8 mouse cellular contexts compared by ENCODE assay signal in the genomic region with DNA sequence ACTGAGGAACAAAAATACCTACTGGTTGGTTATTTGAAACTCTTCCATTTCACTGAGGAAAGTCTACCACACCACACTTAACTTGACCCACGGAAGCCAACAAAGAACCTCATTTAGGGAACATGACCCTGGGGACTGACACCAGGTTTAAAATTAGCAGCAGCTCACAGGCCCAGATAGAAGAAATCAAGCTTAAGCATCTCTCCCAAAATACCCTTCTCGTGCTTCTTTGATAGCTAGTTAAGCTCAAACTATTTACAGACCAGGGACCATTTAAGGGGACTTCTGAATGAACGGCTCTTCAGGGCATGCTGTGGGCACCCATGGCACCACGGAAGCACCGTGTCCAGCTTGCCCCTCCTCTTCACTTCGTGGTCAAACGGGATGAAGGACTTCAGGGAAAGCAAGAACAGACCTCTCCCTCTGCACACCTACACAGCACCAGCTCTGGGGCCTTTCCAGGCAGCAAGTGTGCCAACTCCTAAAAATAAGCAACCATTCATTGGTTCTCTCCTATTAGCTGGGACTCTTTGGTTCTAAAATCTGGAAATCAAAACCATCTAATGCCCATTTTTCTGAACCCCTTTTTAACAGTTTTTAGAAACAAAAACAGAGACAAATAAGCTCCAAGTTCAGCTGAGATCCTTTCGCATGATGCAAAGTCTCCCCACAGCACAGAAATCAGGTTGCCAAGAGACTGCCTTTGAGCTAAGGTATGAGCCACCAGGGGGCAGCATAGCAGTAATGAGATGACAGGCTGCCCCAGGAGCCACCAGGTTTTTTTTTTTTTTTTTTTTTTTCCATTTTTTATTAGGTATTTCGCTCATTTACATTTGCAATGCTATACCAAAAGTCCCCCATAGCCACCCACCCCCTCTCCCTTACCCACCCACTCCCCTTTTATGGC.
DNase-seq lines count a peak whose midpoint lies in the region; ATAC-seq and TF ChIP-seq lines count a peak whose summit lies in the region.

No protein-coding gene starts in this region.

- H3K27me3 ChIP-seq in embryonic facial prominence, embryonic 12.5 days: no peaks in the 10 kb centered on the region

- DNase-seq in ES-E14 (ENCODE audit: low read depth, low spot score): peak; percentile 71
- DNase-seq in adrenal gland, postnatal 36 days: peak; percentile 86 to 91
- DNase-seq in heart, adult 9 months (ENCODE audit: low spot score in 2 of 2): peak; percentile 64 to 83
- DNase-seq in layer of hippocampus, adult 8-10 months (ENCODE audit: low spot score in 2 of 2): peak; percentile 58 to 80
- peak; percentile 95 for DNase-seq in lung, postnatal 36 days
- DNase-seq in spleen, adult 12 weeks (ENCODE audit: low spot score): peak; percentile 66

- no peak overlapping the region for H3K9ac ChIP-seq in ES-E14 (ENCODE audit: insufficient read depth, low read depth, low read length, poor library complexity, severe bottlenecking)
- H3K9ac ChIP-seq in embryonic facial prominence, embryonic 12.5 days: no peak overlapping the region

- in situ Hi-C loops in ES-E14 (cut with MboI; ENCODE audit: low sequenced_read_pairs in 2 of 2, unreplicated experiment in 2 of 2): no loop called here

- H3K4me2 ChIP-seq in embryonic facial prominence, embryonic 12.5 days (replicated peaks): no peak overlapping the region

- H3K4me1 ChIP-seq in ES-E14 (ENCODE audit: control insufficient read depth in 2 of 2, insufficient read depth in 2 of 2, low read length in 2 of 2, poor library complexity in 1 of 2): peaks cover 13 to 14% of the 10 kb centered on the region in 2 experiments
- H3K4me1 ChIP-seq in embryonic facial prominence, embryonic 12.5 days: no peaks in the 10 kb centered on the region; the same call in 1 of the 2 replicates

- peaks cover 2% of the 10 kb centered on the region; the same call in 1 of the 2 replicates for H3K36me3 ChIP-seq in ES-E14 (ENCODE audit: control insufficient read depth, insufficient read depth, low read length, poor library complexity, severe bottlenecking)
- H3K36me3 ChIP-seq in embryonic facial prominence, embryonic 12.5 days: no peaks in the 10 kb centered on the region

- no peak overlapping the region for H3K27ac ChIP-seq in ES-E14 (ENCODE audit: insufficient read depth, low read depth, low read length, poor library complexity, severe bottlenecking)
- no peak overlapping the region for H3K27ac ChIP-seq in embryonic facial prominence, embryonic 12.5 days

- 46% methylated on average over 8 of the region's 9 CpGs for WGBS in embryonic facial prominence, embryonic 12.5 days

- H3K4me3 ChIP-seq in ES-E14 (ENCODE audit: insufficient read depth in 1 of 2, low read depth in 1 of 2, low read length in 2 of 2, poor library complexity in 1 of 2, severe bottlenecking in 1 of 2): no peak overlapping the region
- no peak overlapping the region for H3K4me3 ChIP-seq in embryonic facial prominence, embryonic 12.5 days

- 0 out of 2 replicates have a peak, but pooled peaks have one; percentile 22 for ATAC-seq in embryonic facial prominence, embryonic 12.5 days (ENCODE audit: insufficient number of reproducible peaks, insufficient read depth, low FRiP score, low TSS enrichment)
- no peak for ATAC-seq in activated CD4-positive, CD25-positive, alpha-beta regulatory T cell, adult 4 months

- no peaks in the 10 kb centered on the region for H3K9me3 ChIP-seq in ES-E14 (ENCODE audit: control insufficient read depth, insufficient read depth, low read depth, low read length)
- H3K9me3 ChIP-seq in embryonic facial prominence, embryonic 12.5 days: no peaks in the 10 kb centered on the region

TF ChIP-seq in ES-E14, 5 proteins besides CTCF, POLR2A, EP300 and RAD21:
- TF ChIP-seq ZC3H11A (IDR thresholded peaks at IDR 0.05; ENCODE audit: borderline replicate concordance, low read depth, low read length) (0 out of 2 replicates have a peak, but pooled peaks have one; percentile 15), CHD2 (IDR thresholded peaks at IDR 0.05; ENCODE audit: low read depth, low read length) (no peak), HCFC1 (IDR thresholded peaks at IDR 0.05; ENCODE audit: borderline replicate concordance, insufficient read depth, low read length) (no peak), ZNF384 (IDR thresholded peaks at IDR 0.05; ENCODE audit: low read depth, low read length) (peak; percentile 91), MAFK (IDR thresholded peaks at IDR 0.05; ENCODE audit: insufficient read depth, low read depth, low read length) (no peak)
TF ChIP-seq in ES-E14: peak in this region for 2.
